Mouse (Mus musculus): ENCODE results near the gene Idh1. TPM values are rescaled to one million over a fixed set of nuclear protein-coding genes. Genes with fewer than 3 reads are reported as not detected.

Idh1 gene
- polyA plus RNA-seq, 1 experiment: 35.1 TPM

- TF ChIP-seq CTCF (IDR thresholded peaks at IDR 0.05; ENCODE audit: extremely low read depth, insufficient read length, insufficient replicate concordance, low read depth, low read length) (no peak), POLR2A (IDR thresholded peaks at IDR 0.05; ENCODE audit: low read depth, low read length) (no peak)
- Histone ChIP-seq H3K27me3 (ENCODE audit: control insufficient read depth, insufficient read depth, low read length) (no peaks in the 10 kb centered on the region), H3K4me3 (ENCODE audit: low read depth, low read length) (no peak overlapping the region), H3K27ac (ENCODE audit: insufficient read depth, low read depth, low read length) (no peak overlapping the region), H3K4me1 (ENCODE audit: control insufficient read depth, insufficient read depth, insufficient read length, low read length) (no peaks in the 10 kb centered on the region), H3K36me3 (ENCODE audit: control insufficient read depth, insufficient read depth, low read length) (peaks cover 9% of the 10 kb centered on the region)
- WGBS: 88% methylated on average over 2 of the region's 2 CpGs
Observed at GRCm38 (mm10) chr1:65213214-65213613, 26.9 kb upstream of the Idh1 start.

- H3K4me1 ChIP-seq (ENCODE audit: control insufficient read depth, insufficient read depth, insufficient read length, low read length): no peaks in the 10 kb centered on the region
- no peak overlapping the region for H3K27ac ChIP-seq (ENCODE audit: insufficient read depth, low read depth, low read length)
- H3K27me3 ChIP-seq (ENCODE audit: control insufficient read depth, insufficient read depth, low read length): no peaks in the 10 kb centered on the region
- no peak overlapping the region for H3K4me3 ChIP-seq (ENCODE audit: low read depth, low read length)
- peaks cover 38% of the 10 kb centered on the region for H3K36me3 ChIP-seq (ENCODE audit: control insufficient read depth, insufficient read depth, low read length)
- WGBS: 41% methylated on average over 1 of the region's 1 CpGs
- TF ChIP-seq POLR2A (IDR thresholded peaks at IDR 0.05; ENCODE audit: low read depth, low read length): no peak
- no peak for TF ChIP-seq CTCF (IDR thresholded peaks at IDR 0.05; ENCODE audit: extremely low read depth, insufficient read length, insufficient replicate concordance, low read depth, low read length)
Observed at GRCm38 (mm10) chr1:65204299-65204698, 18.0 kb upstream of the Idh1 start.

GRCm38 (mm10) chr1:65198861-65199260 lies 12.6 kb upstream of the Idh1 start:
- TF ChIP-seq POLR2A (IDR thresholded peaks at IDR 0.05; ENCODE audit: low read depth, low read length): no peak
- TF ChIP-seq CTCF (IDR thresholded peaks at IDR 0.05; ENCODE audit: extremely low read depth, insufficient read length, insufficient replicate concordance, low read depth, low read length): no peak
- WGBS: 93% methylated on average over 2 of the region's 2 CpGs
- no peaks in the 10 kb centered on the region for H3K27me3 ChIP-seq (ENCODE audit: control insufficient read depth, insufficient read depth, low read length)
- no peaks in the 10 kb centered on the region for H3K4me1 ChIP-seq (ENCODE audit: control insufficient read depth, insufficient read depth, insufficient read length, low read length)
- peaks cover 29% of the 10 kb centered on the region for H3K36me3 ChIP-seq (ENCODE audit: control insufficient read depth, insufficient read depth, low read length)
- H3K27ac ChIP-seq (ENCODE audit: insufficient read depth, low read depth, low read length): no peak overlapping the region
- H3K4me3 ChIP-seq (ENCODE audit: low read depth, low read length): no peak overlapping the region

DNA sequence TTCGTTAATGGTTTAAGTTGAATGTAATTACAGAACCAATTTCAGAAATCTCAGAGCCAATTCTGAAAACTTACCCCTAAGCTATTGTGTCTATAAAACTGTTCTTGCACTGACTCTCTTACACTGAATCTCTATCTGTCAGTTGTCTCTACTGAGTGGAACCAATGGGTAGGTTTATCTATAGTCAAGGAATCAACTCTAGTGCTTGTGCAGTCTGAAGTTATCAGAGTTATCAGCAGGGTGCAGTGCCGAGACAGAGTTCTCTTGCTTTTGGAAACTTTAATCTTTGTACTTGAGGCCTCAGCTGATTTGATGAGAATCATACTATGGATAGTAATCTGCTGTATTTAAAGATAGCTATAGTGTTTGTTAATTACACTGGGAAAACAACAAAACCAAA lies 12.1 kb upstream of the Idh1 start:
- no peaks in the 10 kb centered on the region for H3K4me1 ChIP-seq (ENCODE audit: control insufficient read depth, insufficient read depth, insufficient read length, low read length)
- peaks cover 27% of the 10 kb centered on the region for H3K36me3 ChIP-seq (ENCODE audit: control insufficient read depth, insufficient read depth, low read length)
- TF ChIP-seq CTCF (IDR thresholded peaks at IDR 0.05; ENCODE audit: extremely low read depth, insufficient read length, insufficient replicate concordance, low read depth, low read length) (no peak), POLR2A (IDR thresholded peaks at IDR 0.05; ENCODE audit: low read depth, low read length) (no peak)
- H3K27ac ChIP-seq (ENCODE audit: insufficient read depth, low read depth, low read length): no peak overlapping the region
- H3K4me3 ChIP-seq (ENCODE audit: low read depth, low read length): no peak overlapping the region
- H3K27me3 ChIP-seq (ENCODE audit: control insufficient read depth, insufficient read depth, low read length): no peaks in the 10 kb centered on the region
- WGBS: 77% methylated on average over 2 of the region's 2 CpGs

DNA sequence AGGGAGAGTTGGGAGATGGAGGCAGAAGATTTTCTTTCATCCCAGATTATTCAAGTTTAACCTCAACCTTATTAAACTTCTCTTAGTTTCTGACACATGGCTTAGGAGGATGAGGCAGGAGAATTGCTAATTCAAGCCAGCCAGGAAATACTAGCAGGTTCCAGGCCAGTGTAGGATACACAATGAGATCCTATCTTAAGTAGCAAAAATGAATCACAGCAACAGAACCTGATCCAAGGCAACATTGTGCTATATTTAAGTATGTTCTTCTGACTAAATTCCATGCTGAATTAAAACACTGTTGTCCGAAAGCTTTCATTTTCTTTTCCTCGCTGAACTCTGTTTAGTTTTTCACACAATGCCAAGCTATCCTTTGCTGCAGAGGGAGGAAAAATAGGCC lies 6.9 kb upstream of the Idh1 start:
- Histone ChIP-seq H3K36me3 (ENCODE audit: control insufficient read depth, insufficient read depth, low read length) (peaks cover 26% of the 10 kb centered on the region), H3K4me3 (ENCODE audit: low read depth, low read length) (no peak overlapping the region), H3K4me1 (ENCODE audit: control insufficient read depth, insufficient read depth, insufficient read length, low read length) (no peaks in the 10 kb centered on the region), H3K27ac (ENCODE audit: insufficient read depth, low read depth, low read length) (no peak overlapping the region), H3K27me3 (ENCODE audit: control insufficient read depth, insufficient read depth, low read length) (no peaks in the 10 kb centered on the region)
- 89% methylated on average over 2 of the region's 2 CpGs for WGBS
- TF ChIP-seq POLR2A (IDR thresholded peaks at IDR 0.05; ENCODE audit: low read depth, low read length) (no peak), CTCF (IDR thresholded peaks at IDR 0.05; ENCODE audit: extremely low read depth, insufficient read length, insufficient replicate concordance, low read depth, low read length) (no peak)

DNA sequence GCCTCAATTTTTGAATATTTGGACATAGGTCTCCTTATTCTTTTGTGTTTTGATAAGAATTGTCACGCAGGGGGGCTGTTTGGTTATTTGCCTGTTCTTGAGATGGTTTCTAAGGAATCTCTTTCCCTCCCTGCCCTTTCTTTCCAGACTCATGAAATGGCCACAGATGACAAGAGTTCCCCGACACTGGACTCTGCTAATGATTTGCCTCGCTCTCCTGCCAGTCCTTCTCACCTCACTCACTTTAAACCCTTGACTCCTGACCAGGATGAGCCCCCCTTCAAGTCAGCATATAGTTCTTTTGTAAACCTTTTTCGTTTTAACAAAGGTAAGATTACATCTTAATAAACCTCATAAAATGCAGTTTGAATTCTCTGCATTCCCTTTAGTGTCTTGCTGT lies 3.9 kb upstream of the Idh1 start:
- H3K4me1 ChIP-seq (ENCODE audit: control insufficient read depth, insufficient read depth, insufficient read length, low read length): 0 out of 2 replicates have a peak, but pooled peaks cover 3% of the 10 kb centered on the region
- 86% methylated on average over 4 of the region's 4 CpGs for WGBS
- TF ChIP-seq POLR2A (IDR thresholded peaks at IDR 0.05; ENCODE audit: low read depth, low read length) (no peak), CTCF (IDR thresholded peaks at IDR 0.05; ENCODE audit: extremely low read depth, insufficient read length, insufficient replicate concordance, low read depth, low read length) (no peak)
- no peak overlapping the region for H3K4me3 ChIP-seq (ENCODE audit: low read depth, low read length)
- no peaks in the 10 kb centered on the region; the same call in 1 of the 2 replicates for H3K27me3 ChIP-seq (ENCODE audit: control insufficient read depth, insufficient read depth, low read length)
- H3K36me3 ChIP-seq (ENCODE audit: control insufficient read depth, insufficient read depth, low read length): peaks cover 13% of the 10 kb centered on the region
- no peak overlapping the region for H3K27ac ChIP-seq (ENCODE audit: insufficient read depth, low read depth, low read length)

DNA sequence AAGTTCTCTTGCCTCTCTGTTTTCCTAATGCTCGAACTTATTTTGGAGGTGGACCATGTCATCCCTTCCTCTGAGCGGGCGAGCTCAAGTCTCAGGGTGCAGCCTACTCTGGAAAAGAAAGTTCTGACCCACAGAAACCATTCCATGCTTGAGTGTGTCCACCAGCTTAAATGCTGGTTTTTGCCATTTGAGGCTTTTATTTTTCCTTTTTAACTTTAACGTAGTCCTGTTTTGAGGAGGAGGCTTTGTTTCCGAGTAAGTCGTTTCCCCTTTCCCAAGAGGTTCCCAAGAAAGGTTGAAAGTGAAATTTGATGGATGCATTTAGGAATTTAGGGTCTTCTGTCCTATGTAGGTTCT lies 752 bp upstream of the Idh1 start:
- 0% methylated on average over 6 of the region's 6 CpGs for WGBS
- peak overlapping the region; percentile 97 for H3K4me3 ChIP-seq (ENCODE audit: low read depth, low read length)
- TF ChIP-seq POLR2A (IDR thresholded peaks at IDR 0.05; ENCODE audit: low read depth, low read length): no peak
- TF ChIP-seq CTCF (IDR thresholded peaks at IDR 0.05; ENCODE audit: extremely low read depth, insufficient read length, insufficient replicate concordance, low read depth, low read length): no peak
- H3K4me1 ChIP-seq (ENCODE audit: control insufficient read depth, insufficient read depth, insufficient read length, low read length): 0 out of 2 replicates have a peak, but pooled peaks cover 3% of the 10 kb centered on the region
- no peak overlapping the region; the same call in 1 of the 2 replicates for H3K27ac ChIP-seq (ENCODE audit: insufficient read depth, low read depth, low read length)
- H3K27me3 ChIP-seq (ENCODE audit: control insufficient read depth, insufficient read depth, low read length): no peaks in the 10 kb centered on the region; the same call in 1 of the 2 replicates
- H3K36me3 ChIP-seq (ENCODE audit: control insufficient read depth, insufficient read depth, low read length): peaks cover 3% of the 10 kb centered on the region; the same call in 1 of the 2 replicates
